Mouse (Mus musculus): ENCODE measurements around the gene Esrrg.

DNA sequence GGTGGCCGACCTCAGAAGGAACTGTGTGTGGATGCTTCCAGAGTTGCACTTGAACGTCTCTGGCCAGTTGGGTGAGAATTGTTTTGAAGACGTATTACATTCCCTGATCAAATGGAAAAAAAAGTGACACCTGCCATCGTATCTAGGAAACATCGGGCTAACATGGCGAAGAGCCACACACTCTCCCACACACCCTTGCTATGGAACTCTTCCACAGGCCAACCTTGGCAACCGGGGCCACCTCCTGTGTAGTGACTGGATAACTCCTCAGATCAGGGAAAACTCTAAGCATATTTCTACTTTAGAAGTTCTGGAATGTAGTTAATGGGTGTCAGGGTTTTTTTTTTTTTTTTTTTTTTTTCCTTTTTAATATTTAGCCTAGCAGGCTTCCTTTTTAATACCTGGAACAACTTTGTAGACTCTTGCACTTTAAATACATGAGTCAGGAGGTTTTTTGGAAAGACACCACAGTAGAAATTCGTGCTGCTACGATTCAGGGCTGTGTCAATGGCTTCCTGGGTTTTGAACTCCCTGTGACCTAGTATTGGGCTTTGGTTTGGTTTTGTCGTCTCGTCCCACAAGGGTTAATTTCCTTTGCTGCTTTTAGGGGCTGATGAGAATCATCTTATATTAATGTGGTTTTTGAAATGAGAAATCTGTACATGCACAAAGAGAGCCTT, 83.4 kb downstream of the Esrrg start:
- TF ChIP-seq POLR2A (IDR thresholded peaks at IDR 0.05; ENCODE audit: insufficient read depth, low read depth, low read length) (no peak), CTCF (IDR thresholded peaks at IDR 0.05; ENCODE audit: insufficient read depth, low read depth, low read length) (no peak)
